Mouse (Mus musculus) thymus, adult 2 months (tissue): ENCODE data around the gene Rffl. TPM values are rescaled to one million over a fixed set of nuclear protein-coding genes. Genes with fewer than 3 reads are reported as not detected.

Experiments used
- DNase-seq: peaks from one replicate; pipeline ENCODE4 v3.0.0; 2021
- H3K27ac ChIP-seq: fragments of 200-500 bp; 2 replicates; pipeline ENCODE4 v1.5.1; 2012; ENCODE audit warnings: low read length, control low read depth; ENCODE audit not compliant: control insufficient read depth, insufficient read depth
- H3K27me3 ChIP-seq: fragments of 200-500 bp; 2 replicates; pipeline ENCODE4 v1.6.1; 2012; ENCODE audit warnings: mild to moderate bottlenecking, low read length, moderate library complexity, mixed read lengths; ENCODE audit not compliant: control insufficient read depth, insufficient read depth
- H3K36me3 ChIP-seq: fragments of 200-500 bp; 2 replicates; pipeline ENCODE4 v1.6.1; 2012; ENCODE audit warnings: mild to moderate bottlenecking, low read length, moderate library complexity; ENCODE audit not compliant: control insufficient read depth, insufficient read depth
- H3K4me1 ChIP-seq: fragments of 200-500 bp; replicated peaks from 2 replicates; pipeline ENCODE4 v1.6.1; 2012; ENCODE audit warnings: low read length; ENCODE audit not compliant: control insufficient read depth, insufficient read depth
- H3K4me3 ChIP-seq: fragments of 200-500 bp; 2 replicates; pipeline ENCODE4 v1.5.1; 2012; ENCODE audit warnings: mild to moderate bottlenecking, low read length, control low read depth, moderate library complexity; ENCODE audit not compliant: control insufficient read depth, insufficient read depth
- CTCF ChIP-seq: fragments of 200-500 bp; IDR thresholded peaks from 2 replicates; pipeline ENCODE4 v1.5.1; 2012; ENCODE audit warnings: mild to moderate bottlenecking, control low read depth, low read length, moderate library complexity, borderline replicate concordance; ENCODE audit not compliant: control insufficient read depth, poor library complexity, insufficient read depth; ENCODE audit errors: extremely low read depth
- POLR2A ChIP-seq: fragments of 200-500 bp; IDR thresholded peaks from 2 replicates; pipeline ENCODE4 v1.6.1; 2012; ENCODE audit warnings: mild to moderate bottlenecking, low read length, control low read depth, moderate library complexity; ENCODE audit not compliant: control insufficient read depth, poor library complexity, insufficient read depth; ENCODE audit errors: extremely low read depth
- WGBS: fragments of 180-500 bp; shearing (Covaris S2); methylation state at CpG from one replicate; pipeline ENCODE4 v1.1.7; 2018; 5-methylcytosine and 5-hydroxymethylcytosine counted together
- polyA plus RNA-seq: library from polyadenylated mRNA; depleted of rRNA; stranded (reverse); fragments of >200 nt; gene quantifications from 2 replicates; pipeline ENCODE4 v1.2.3, GENCODE M21; 2012

Gene Rffl
- polyA plus RNA-seq, 1 experiment = 16.3 TPM

DNA sequence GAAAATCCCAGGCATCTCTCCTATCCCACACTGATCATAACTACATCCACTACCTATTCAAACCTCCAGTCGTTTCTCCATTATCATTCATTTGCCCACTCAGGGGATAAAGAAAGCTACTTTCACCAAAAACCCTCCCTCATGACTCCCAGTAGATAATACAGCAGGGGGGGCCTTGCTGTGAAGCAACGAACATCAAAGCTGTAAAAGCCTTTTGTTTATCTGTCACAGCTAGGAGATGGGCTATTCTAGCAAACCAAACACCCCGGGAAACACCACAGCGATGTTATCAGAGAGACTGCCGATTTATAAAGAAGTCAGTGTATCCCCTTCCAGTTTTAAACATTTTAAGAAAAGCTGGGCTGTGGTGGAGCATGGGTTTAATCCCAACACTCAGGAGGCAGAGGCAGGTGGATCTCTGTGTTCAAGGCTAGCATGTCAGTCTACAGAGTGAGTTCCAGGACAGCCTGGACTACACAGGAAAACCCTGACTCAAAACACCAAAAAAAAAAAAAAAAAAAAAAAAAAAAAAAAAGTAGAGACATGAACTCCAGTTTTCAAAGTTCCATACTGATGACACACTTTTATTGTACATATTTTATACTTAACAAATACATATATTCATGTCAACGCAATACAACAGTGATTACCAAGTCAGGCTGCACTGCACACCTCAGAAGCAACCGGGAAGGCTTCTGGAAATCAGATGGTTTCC is 4.0 kb downstream of the Rffl start:
- WGBS = 59% methylated on average over 7 of the region's 7 CpGs
- Histone ChIP-seq H3K36me3 (no peaks in the 10 kb centered on the region), H3K27me3 (no peaks in the 10 kb centered on the region), H3K4me3 (no peak overlapping the region), H3K4me1 (peaks cover 7% of the 10 kb centered on the region), H3K27ac (no peak overlapping the region)
- TF ChIP-seq CTCF = no peak
- no peak for TF ChIP-seq POLR2A
- DNase-seq = no peak

DNA sequence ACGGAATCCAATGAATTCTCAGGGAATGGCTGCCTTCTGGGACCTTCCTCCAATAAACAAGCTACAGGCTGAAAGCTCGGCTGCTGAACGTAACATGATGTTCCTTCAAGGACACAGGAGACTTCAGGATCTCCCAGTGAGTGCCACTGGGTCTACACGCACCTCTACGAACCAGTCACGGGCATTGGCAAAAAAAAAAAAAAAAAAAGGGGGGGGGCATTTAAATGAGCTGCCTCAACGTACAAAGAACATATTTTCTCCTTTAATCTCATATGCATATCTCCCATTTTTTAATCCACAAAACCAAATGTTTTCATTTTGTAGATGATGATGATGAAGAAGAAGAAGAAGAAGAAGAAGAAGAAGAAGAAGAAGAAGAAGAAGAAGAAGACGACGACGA is 5.1 kb downstream of the Rffl start:
- Histone ChIP-seq H3K4me3 (no peak overlapping the region), H3K27ac (no peak overlapping the region), H3K4me1 (peaks cover 7% of the 10 kb centered on the region), H3K27me3 (no peaks in the 10 kb centered on the region), H3K36me3 (no peaks in the 10 kb centered on the region)
- WGBS = 92% methylated on average over 10 of the region's 10 CpGs
- no peak for DNase-seq
- no peak for TF ChIP-seq CTCF
- no peak for TF ChIP-seq POLR2A

DNA sequence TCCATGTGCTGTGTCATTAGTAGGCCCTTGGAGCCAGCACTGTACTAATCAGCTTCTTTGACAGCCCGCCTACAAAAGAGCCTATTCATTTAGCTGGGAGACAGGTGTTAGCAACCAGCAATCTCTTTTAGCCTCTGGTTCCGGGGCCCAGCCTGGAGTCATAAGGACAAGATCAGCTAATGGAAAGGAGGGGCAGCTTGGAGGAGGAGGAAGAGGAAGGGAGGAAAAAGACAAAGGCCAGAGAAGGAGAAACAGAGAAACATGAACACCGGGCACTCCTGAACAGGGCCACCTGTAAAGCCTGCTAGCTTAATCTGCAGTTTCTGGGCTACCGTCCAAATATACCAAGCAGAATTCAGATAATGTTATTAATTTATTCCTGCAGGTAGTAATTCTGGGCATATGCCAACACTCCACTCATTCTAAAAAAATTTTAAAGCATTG is 7.5 kb downstream of the Rffl start:
- Histone ChIP-seq H3K27me3 (no peaks in the 10 kb centered on the region), H3K36me3 (no peaks in the 10 kb centered on the region), H3K4me1 (peaks cover 6% of the 10 kb centered on the region), H3K4me3 (no peak overlapping the region), H3K27ac (no peak overlapping the region)
- DNase-seq = no peak
- TF ChIP-seq POLR2A = no peak
- no peak for TF ChIP-seq CTCF
- 93% methylated on average over 4 of the region's 4 CpGs for WGBS

DNA sequence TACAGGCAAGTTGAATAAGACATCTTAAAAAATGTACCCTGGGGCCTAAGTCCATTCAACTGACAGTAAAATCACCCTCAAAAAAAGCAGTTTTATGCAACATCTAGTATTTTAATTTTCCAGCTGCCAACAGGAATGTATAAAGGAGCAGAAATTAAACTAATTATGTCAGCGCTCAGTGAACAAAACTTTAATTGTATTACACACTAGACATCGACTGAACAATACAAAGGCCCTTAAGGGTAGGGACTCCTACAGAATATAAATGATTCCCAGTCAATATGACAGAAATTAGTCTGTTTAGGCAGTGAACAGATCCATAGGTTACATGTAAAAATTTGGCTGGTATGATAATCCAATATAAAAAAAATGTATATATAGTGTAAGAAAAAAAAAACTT is 8.0 kb downstream of the Rffl start:
- H3K4me3 ChIP-seq = no peak overlapping the region
- H3K36me3 ChIP-seq = no peaks in the 10 kb centered on the region
- H3K27ac ChIP-seq = no peak overlapping the region
- 97% methylated on average over 2 of the region's 2 CpGs for WGBS
- H3K4me1 ChIP-seq = peaks cover 6% of the 10 kb centered on the region
- TF ChIP-seq POLR2A = no peak
- no peak for TF ChIP-seq CTCF
- no peak for DNase-seq
- H3K27me3 ChIP-seq = no peaks in the 10 kb centered on the region

DNA sequence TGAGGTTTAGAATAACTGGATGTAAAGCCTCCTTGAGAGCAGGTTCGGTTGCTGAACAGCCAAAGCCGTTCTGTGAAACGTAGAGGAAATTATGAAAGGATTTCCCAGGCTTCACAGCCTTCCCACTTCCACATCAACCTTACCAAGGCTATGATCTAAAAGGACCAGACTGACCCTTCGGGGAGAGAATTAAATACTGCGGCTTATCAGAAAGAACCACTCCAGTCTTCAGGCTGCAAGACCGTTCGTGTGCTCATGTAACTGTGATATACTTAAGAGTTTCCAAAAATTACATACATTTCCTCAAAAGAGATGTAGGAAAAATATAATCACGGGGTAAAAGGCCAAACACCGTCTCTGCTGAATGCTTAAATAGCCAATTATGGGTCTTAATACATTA is 8.4 kb downstream of the Rffl start:
- Histone ChIP-seq H3K4me3 (no peak overlapping the region), H3K27me3 (no peaks in the 10 kb centered on the region), H3K36me3 (no peaks in the 10 kb centered on the region), H3K27ac (no peak overlapping the region), H3K4me1 (peaks cover 6% of the 10 kb centered on the region)
- 97% methylated on average over 9 of the region's 9 CpGs for WGBS
- TF ChIP-seq POLR2A (no peak), CTCF (no peak)
- DNase-seq = no peak

DNA sequence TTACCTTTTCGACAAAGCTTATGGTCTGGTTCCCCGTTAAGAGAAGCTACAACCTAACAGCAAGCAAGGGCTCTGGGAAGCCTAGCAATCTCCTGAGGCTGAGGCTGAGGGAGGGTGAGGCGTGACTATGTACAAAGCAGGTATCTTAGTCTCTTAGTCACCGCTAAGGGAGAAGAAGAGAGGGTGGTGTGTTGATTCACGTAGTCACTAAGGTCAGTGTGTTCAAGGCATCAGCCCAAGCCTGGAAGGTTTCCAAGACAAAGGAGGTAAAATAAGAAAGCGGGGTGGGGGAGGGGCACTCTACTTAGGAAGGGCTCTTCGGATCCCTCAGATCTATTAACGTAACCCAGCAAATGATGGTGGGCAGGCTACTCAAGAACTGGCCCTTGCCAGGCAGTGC is 9.5 kb downstream of the Rffl start:
- 88% methylated on average over 8 of the region's 8 CpGs for WGBS
- TF ChIP-seq POLR2A (no peak), CTCF (no peak)
- Histone ChIP-seq H3K4me3 (no peak overlapping the region), H3K27ac (no peak overlapping the region), H3K4me1 (peaks cover 6% of the 10 kb centered on the region), H3K27me3 (no peaks in the 10 kb centered on the region), H3K36me3 (no peaks in the 10 kb centered on the region)
- DNase-seq = no peak
